Mouse (Mus musculus) gastrocnemius, postnatal 14 days (tissue): ENCODE measurements around the gene Lypd6b. TPM values are rescaled to one million over a fixed set of nuclear protein-coding genes. Genes with fewer than 3 reads are reported as not detected.

ENCODE experiments used
- DNase-seq: peaks from one replicate; pipeline ENCODE4 v3.0.0; 2021; ENCODE audit warnings: mixed read lengths
- intact Hi-C: fragments of 180-260 bp; cut with DNase I; formaldehyde crosslinking; loops from one replicate; pipeline ENCODE4 v1.15.1; 2025; ENCODE audit warnings: low total_unique reads
- total RNA-seq, 2 experiments: library from RNA; stranded (reverse); gene quantifications; 2 replicates each; pipeline ENCODE4 v1.2.3; 2021

Gene Lypd6b
- total RNA-seq, 2 experiments from 2014 or later = not detected

DNA sequence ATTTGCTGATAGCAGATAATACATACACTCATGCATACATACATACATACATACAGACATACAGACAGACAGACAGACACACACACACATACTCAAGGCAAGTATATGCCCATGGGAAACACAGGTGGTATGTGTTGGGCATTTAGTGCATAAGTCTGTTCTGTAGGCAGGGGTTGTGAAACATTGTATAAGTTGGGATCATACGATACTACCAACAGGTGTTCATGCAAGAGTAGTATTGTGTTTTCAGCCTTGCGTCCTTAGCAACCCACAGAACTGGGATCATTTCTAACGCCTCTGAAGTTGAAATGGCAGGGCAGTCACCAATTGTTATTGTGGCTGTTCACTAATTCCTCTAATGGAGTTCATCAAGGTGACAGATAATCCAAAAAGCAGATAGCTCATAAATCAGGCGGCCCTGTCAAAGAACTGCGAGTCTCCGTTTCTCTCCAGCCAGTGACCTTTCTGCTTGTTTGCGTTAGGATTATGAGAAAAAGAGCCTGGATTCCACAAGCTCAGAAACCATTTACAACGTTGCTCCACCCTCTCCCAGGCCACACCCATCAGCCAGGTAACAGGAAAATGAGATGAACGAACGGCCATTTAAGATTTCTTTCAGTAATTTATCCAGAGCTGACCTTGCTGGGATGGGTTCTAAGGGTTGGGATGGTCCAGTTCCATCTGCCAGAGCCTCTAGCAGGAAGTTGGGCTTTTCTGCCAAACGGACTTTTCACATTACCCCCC, 72.9 kb downstream of the Lypd6b start:
- no peak for DNase-seq
- intact Hi-C loops = no loop called here

DNA sequence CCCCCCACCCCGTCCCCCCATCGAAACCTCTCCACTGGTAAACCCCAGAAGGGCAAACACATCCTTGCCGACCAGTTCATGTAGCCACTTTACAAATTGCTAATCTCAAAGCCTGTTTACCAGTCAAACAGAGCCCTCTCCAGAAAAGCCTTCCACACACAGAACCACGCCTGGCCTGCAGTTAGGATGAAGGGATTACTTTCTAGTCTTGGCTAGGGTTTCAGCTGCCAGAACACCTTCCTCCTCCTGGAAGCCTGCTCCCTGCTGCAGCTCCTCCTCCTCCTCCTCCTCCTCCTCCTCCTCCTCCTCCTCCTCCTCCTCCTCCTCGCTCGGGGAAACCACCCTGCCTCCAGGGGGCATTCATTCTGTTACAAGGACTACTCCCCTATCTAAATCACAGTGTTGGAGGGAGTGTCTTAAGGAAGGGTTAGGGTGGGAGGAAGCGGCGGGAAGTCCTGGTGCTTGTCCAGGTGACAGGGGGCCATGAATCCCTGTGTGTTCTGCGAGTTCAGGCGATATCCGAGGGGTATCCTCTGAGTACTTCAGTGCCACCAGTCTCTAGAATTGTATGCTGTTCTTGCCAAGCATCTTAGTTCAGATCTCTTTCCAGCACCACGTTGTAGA, 73.6 kb downstream of the Lypd6b start:
- no peak for DNase-seq
- intact Hi-C loops = no loop called here

DNA sequence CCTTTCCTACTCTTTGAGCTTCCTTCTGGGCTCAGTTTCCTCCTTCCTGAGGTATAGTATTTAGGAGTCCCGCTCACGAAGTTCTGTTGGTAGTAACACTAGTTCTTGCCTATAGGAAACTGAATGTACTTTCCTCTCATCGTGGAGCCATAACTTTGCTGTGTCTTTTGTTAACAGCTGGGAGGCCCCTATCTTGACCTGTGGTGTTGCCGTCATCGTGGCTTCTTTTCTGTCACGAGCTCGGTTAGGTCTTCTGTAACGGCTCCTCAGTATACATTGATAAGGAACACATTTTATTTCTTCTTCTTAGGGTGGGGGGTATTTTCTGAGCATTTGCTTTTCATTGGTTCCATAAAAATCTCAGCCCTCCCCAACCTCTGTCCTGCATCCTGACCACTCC, 74.2 kb downstream of the Lypd6b start:
- intact Hi-C loops = no loop called here
- DNase-seq = no peak

DNA sequence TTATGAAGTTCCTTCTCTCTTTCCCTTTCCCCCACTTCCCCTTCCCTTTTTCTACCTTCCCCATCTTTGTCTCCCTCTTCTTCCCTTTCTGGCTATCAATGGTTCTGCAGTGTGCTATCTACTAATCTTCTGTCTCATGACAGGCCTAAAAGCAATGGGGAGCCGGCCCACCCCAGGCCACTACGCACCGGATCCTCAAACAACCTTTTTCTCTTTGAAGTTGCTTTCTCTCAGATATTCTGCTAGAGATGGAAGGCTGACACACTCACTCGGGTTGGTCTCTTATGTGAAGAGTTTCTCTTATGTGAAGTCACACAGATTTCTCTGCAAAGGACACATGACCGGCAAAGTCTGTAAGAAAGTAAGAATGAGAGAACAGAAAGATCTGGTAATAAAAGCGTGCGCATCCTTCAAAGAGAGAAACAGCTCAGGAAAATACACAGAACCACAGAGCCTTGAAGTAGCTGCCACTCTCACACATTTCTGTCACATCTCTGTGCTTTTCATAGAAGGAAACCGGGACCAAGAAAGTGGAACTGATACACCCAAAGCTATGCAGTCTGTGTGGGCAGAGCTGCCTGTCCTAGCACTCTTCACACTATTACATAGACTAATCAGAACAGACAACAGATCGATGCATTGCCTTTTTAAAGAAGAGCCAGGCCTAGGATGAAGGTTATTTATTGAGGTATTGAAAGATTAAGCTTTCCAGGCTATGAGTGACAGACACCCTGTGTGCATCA, 80.8 kb downstream of the Lypd6b start:
- intact Hi-C loops = no loop called here
- no peak for DNase-seq

DNA sequence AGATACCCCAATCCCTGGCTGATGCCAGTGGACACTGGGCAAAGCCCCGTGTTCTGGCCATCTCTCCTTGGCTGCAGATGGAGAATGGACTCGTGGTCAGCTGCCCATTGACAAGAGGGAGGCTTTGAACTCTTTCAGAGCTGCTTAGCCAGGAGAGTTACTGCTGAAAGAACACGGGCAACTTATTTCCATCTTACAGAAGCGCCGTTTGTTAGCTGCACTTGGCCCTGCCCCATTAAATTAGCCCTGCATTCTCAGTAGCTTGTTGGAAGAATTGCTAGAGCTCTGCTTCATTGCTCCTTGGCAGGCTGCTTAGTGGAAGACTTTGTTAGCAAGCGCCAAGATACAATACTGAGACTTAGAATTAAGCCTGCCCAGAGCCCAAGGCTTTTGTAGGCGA, 81.6 kb downstream of the Lypd6b start:
- intact Hi-C loops = no loop called here

DNA sequence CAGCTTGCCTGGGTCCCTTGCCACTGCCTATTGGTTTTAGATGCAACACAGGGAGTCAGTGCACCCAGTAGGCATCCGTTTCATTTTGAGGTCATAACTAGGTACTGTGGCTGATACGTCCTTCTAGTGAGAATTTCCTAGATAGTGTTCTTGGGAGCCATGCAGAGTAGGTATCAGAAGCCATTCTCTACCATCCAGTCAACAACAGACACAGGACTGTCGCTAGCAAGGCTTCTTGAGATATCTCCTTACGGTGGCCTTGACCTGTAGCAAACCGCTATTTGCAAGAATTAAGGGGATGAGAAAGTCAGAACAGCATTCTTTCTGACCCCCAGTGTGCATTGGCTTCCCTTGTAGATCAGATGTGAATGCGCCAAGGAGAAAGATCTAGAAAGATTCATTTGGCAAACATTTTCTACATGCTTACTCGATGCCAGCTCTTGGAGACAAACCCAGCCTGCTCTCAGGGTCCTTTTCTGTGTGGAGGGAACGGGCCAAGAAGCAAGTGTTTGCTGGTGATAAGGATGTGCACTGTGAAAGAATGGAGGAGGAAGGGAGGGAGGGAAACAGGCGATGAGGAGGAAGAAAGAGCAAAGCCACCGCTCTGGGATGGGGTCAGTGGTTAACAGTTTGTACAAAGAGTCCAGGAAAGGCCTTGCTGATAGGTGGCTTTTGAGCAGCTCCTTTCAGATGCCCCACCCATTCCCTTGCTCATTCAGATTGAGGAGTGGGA, 82.5 kb downstream of the Lypd6b start:
- no peak for DNase-seq
- intact Hi-C loops = no loop called here

More for the DNA sequence above, 81.6 kb downstream of the Lypd6b start:
- no peak for DNase-seq

DNA sequence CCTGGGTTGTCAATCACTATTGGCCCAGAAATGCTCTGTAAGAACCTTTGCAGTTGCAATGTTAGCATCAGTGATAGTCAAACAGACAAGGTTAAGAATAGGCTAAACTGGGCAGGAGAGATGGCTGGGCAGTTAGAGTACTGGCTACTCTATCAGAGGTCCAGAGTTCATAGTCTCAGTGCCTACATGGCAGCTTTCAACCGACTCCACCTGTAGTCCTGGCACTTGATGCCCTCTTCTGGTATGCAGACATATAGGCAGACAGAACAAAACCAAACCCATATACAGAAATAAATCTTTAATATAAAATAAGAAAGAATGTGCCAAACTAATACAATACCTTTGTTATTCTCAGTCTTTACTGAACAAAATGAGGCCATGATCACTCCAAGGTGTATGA, 83.5 kb downstream of the Lypd6b start:
- no peak for DNase-seq
- intact Hi-C loops = no loop called here

DNA sequence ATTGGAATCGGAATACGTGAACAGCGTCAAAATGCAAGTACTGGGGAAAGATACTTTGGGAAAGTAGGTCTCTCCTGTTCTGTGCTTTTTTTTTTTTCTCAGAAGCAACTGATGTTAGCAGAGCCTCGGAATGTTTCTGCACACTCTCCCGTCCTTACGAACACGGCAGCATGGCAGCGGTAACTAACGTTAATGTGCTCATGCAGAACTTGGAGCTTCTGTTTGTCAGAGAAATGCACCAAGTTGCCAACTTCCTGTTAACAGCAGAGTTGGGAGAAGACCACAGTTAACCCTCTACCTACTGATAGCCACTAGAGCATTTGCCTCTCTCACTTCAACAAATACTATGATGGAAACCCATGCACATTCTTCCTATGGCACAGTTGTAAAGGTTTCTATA, 93.0 kb downstream of the Lypd6b start:
- intact Hi-C loops = no loop called here
- no peak for DNase-seq

DNA sequence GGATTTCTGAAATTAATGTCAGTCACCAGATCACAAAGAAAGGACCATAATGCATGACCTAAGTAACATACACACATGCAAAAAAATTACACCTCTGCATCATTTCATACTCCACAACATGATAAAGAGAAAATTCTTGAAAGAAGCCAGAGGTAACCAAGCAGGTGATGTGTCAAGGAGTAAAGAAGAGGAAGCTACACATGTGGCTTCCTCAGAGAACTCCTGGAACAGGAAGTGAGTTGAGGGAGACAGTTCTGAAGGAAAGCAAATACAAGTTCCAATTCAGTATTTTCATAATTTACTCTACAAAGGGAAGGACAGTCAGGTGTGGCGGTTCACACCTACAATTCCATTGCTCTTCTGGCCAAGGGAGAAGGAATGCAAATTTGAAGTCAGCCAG, 93.5 kb downstream of the Lypd6b start:
- intact Hi-C loops = no loop called here
- no peak for DNase-seq

DNA sequence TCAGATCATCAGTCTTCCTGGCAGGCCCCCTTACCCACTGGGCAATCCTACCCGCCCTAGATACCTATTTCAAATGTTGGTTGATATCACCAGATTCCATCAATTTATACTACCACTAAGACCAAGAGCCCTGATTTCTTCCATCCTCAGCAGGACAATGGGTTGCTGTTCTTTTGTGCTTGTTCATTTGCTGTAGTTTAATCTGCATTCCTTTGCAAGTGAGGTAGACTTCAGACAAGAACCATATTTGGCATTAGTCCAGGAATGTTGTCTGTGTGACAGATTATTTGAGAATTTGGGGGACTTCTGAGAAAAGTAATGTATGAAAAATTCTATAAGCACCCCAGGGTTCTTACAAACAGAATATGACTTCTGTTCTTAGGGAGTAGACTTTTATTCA, 95.0 kb downstream of the Lypd6b start:
- no peak for DNase-seq
- intact Hi-C loops = no loop called here

DNA sequence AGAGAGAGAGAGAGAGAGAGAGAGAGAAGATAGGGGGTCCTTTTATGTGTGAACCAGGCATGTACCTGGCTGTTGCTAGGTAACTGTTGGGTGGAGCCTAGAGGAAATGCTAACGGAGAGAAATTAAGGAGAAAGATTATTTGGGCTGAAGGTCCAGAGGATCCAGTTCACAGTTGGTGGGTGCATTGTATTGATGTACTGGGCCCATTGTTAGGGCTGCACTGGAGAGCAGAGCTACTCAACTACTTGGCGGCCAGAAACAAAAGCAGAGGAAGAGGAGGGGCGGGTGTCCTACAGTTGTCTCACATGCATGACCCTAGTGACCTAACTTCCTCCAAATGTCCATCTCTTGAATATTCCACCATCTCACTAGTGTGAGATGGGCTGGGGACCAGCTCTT, 96.5 kb downstream of the Lypd6b start:
- intact Hi-C loops = no loop called here
- DNase-seq = no peak

DNA sequence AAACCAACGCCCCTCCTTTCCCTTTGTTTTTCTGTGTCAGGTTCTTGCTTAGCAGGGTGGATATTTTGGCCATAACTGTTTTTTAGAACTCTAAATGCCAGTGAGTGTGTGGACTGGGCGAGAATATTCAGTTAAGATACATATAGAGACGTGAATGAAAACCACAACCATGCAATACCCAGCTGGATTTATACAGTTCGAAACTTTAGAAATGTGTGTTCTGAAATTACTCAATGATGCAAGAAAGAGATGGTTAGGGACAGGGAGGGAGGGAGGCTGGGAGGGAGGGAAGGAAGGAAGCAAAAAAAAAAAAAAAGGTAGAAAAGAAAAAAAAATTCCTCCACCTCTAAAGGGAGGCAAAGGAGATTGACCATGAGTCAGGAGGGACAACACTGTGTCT, 98.7 kb downstream of the Lypd6b start:
- no peak for DNase-seq
- intact Hi-C loops = no loop called here

DNA sequence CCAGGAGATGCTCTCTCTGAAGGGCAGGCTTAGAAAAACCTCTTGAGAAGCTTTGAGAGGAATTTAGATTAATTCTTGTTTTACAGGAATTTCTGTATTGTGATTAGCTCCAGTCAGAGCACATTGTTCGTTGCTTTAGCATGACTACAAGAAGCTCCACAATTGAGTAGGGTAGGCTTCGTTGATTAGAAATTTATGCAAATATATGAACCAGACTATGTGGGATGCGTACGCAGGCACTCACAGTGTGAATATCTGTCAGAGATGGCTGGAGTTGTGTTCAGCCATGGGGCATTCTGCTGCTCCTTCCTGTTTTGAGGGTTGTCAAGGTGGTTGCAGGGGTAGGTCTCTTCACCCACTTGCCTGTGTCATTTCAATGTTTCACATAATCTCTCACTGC, 100.9 kb downstream of the Lypd6b start:
- no peak for DNase-seq
- intact Hi-C loops = no loop called here

DNA sequence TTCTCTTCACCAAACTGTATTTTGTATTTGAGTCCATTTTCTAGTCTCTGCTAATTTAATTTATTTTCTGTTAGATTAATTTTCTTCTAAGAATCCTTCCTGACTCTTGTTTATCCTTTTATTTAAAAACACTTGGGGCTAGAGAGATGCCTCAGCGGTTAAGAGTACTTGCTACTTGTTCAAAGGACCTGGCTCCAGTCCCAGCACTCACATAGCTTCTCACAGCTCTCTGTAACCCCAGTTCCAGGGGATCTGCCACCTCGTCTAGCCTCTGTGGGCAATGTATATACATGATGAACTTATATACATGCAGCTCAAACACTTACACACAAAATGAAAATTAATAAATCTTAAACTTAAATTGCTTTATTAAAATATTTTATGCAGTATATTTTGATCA, 103.2 kb downstream of the Lypd6b start:
- intact Hi-C loops = no loop called here
- no peak for DNase-seq

DNA sequence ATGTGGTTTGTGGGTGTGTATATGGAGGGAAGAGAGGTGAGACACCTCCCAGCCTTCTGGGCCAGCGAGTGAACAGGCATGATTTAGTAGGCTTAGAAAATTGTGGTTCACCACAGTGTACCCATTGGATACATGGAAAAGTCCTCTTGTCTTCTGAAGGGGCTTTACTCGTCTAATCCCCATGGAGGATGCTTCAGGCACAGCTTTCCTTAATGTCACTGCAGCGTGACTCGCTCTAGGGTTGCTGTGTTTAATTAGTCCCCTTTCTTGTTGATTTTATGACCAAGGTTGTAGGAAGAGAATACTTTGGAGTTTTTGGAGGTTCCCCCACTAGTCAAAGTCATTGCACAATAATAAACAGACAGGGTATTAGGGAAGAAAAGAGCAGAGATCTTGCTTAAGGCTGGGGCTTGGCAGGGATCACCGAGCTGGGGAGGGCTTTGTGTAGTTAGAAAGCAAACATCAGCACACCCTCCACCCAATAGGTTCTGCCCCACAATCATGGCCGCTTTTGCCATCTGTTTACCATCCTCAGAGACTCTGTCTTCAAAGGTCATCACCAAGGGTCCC, 122.4 kb downstream of the Lypd6b start:
- intact Hi-C loops = no loop called here

DNA sequence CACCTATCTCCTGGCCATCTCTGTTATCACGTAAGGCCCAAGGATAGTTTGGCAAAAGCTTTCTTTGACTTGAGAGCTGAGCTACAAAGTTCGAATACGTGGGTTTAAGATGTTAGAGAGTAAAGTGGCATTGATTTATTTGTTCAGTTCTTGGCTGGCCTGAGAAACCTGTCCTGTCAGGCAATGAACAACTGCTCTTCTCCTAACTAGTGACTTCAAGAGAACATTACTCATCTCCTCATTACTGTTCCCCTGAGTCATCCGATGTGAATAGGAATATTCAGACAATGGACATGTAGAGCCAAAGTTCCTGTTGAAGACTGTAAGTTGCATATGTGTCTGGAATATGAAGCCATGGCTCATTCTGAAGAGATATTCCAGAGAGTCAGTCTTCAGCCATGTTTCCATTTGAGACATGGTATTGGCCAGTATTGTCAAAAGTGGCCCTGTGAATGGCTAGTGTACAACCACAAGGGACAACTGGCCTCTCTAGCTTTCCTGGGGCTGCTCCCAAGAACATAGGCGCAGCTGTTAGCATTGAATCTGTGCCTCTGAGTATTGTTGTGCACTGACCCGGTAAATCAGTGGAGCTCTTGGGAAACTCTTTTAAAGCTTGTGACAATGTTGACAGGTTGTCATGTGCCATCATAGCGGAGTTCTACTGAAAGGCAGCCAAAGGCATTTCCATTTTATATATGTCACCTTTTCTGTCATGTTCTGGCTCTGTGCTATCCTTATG, 124.0 kb downstream of the Lypd6b start:
- intact Hi-C loops = no loop called here
- no peak for DNase-seq

More for the DNA sequence above, 122.4 kb downstream of the Lypd6b start:
- no peak for DNase-seq

DNA sequence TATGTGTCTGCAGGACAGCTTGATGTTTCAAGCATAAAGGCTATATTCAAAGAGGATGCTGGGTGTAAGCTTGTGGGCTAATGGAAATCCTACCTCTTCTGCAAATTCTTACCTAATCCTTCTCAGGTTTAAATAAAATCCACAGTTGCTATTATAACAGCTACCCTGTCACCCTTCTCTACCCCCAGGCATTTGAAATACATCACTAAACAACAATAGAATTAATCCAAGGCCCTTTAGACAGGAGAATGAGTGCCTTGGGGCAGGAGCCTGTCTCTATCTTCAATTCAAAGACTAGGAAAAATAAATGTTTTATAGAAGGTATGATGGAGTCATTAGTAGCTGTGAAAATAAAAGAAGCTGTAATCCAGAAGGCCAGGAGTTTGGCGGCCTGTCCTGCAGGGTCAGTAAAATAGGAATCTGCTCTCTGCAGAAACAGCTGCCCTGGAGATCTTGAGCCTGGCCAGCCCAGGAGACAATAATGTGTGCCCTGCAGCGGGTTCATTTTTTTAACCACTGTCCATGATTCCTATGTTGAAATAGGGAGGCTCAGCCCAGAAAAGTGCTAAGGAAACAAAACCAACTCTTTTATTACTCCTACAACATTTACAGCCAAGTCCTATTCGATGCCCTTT, 124.9 kb downstream of the Lypd6b start:
- intact Hi-C loops = no loop called here
- no peak for DNase-seq

DNA sequence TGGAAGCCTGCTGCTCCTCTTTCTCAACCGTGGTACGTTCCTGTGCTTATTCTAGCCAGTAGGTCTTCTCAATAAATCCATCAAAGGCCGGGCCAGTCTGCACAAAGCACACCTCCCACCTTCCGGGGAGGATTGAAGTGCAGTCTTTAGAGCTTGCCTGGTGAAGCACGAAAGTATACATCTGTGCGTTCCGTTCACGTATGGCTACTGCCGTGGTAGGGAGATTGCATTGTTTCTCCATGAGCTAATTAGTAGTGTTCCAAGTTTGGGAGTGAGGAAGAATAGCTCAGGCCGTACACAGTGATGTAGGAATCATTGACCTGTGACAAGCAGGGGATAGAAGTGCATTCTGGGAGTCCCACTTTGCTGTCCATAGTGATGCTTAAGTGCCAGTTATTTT, 130.0 kb downstream of the Lypd6b start:
- intact Hi-C loops = no loop called here
- DNase-seq = no peak

DNA sequence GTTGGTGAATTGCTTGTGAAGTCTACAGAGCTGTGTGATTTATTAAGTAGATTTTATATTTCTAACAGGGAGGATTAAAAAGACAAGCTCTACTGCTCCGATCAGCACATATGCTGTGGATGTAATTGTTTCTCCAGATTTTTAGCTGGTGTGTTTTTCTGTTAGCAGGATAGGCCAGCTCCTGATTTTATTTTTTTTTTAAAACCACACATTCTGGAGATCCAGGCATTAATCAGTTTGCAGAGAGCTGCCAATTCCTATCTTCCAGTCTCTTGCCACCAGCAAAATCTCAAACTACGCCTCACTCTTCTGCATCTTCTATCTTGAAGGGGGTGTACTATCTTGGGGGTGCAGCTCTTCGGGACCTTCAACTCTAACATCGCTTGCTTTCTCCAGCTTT, 130.6 kb downstream of the Lypd6b start:
- DNase-seq = no peak
- intact Hi-C loops = no loop called here
